Comparison of ENCODE assay signal across 10 mouse cellular contexts in genomic region chr13:97442806-97443205, GRCm38 (mm10).
A peak's percentile ranks its signal among the peaks of the same experiment; 100 is the strongest.
DNase-seq lines count a peak whose midpoint lies in the region; ATAC-seq lines count a peak whose summit lies in the region.
"Had no signal": no experiment of that assay in that cellular context is flagged by ENCODE, and none has a peak within 500 bp of the region (broad histone marks: within the 10 kb centered on the region; RNA-seq: fewer than 3 reads in every experiment).

No protein-coding gene starts in this region.

- H3K36me3 ChIP-seq in heart, embryonic 14.5 days (ENCODE audit: control insufficient read depth, insufficient read depth, low read length), result no peaks in the 10 kb centered on the region
- no peaks in the 10 kb centered on the region for H3K36me3 ChIP-seq in lung, embryonic 16.5 days (ENCODE audit: control insufficient read depth, insufficient read depth, low read length)
- no peaks in the 10 kb centered on the region for H3K36me3 ChIP-seq in macrophage (ENCODE audit: inconsistent target)

- intact Hi-C loops in heart, postnatal 14 days (cut with DNase I), result no loop called here

- H3K4me2 ChIP-seq in heart, embryonic 14.5 days (ENCODE audit: low read length), result 0 out of 2 replicates have a peak overlapping the region, but pooled peaks have one; percentile 27
- H3K4me2 ChIP-seq in lung, embryonic 16.5 days (ENCODE audit: low read depth, low read length), result no peak overlapping the region

- peaks cover 29 to 46% of the 10 kb centered on the region in 2 experiments for H3K4me1 ChIP-seq in heart, embryonic 14.5 days (ENCODE audit: control insufficient read depth in 2 of 2, insufficient read depth in 2 of 2, low read length in 2 of 2)
- peaks cover 40% of the 10 kb centered on the region for H3K4me1 ChIP-seq in lung, embryonic 16.5 days (replicated peaks; ENCODE audit: control insufficient read depth, insufficient read depth, low read length)

- peak overlapping the region in 1 of 2 experiments; percentile 29; a peak in 1 of 4 replicates for H3K27ac ChIP-seq in heart, embryonic 14.5 days (replicated peaks in 1 of 2; ENCODE audit: control insufficient read depth in 1 of 2, insufficient read depth in 1 of 2, low read depth in 2 of 2, low read length in 2 of 2)
- H3K27ac ChIP-seq in lung, embryonic 16.5 days (ENCODE audit: low read length), result peak overlapping the region; percentile 55
- peak overlapping the region; percentile 41 for H3K27ac ChIP-seq in macrophage

- ATAC-seq in heart, embryonic 14.5 days (ENCODE audit: insufficient number of reproducible peaks, insufficient read depth, low FRiP score, low read depth), result no peak
- no peak for ATAC-seq in lung, embryonic 16.5 days (ENCODE audit: low read depth)

- H3K4me3 ChIP-seq in heart, embryonic 14.5 days (ENCODE audit: control insufficient read depth in 1 of 2, insufficient read depth in 1 of 2, low read depth in 1 of 2, low read length in 2 of 2), result no peak overlapping the region
- no peak overlapping the region for H3K4me3 ChIP-seq in lung, embryonic 16.5 days (ENCODE audit: low read length)
- no peak overlapping the region for H3K4me3 ChIP-seq in macrophage (ENCODE audit: inconsistent target)

- no peaks in the 10 kb centered on the region for H3K9me3 ChIP-seq in heart, embryonic 14.5 days (ENCODE audit: control insufficient read depth, low read length)
- H3K9me3 ChIP-seq in lung, embryonic 16.5 days (ENCODE audit: control insufficient read depth, low read length), result no peaks in the 10 kb centered on the region

- H3K9ac ChIP-seq in heart, embryonic 14.5 days (ENCODE audit: low read length), result no peak overlapping the region
- no peak overlapping the region for H3K9ac ChIP-seq in lung, embryonic 16.5 days (ENCODE audit: low read length)

- H3K27me3 ChIP-seq in heart, embryonic 14.5 days (ENCODE audit: control insufficient read depth, insufficient read depth, low read length), result peaks cover 4% of the 10 kb centered on the region; the same call in 1 of the 2 replicates
- no peaks in the 10 kb centered on the region for H3K27me3 ChIP-seq in lung, embryonic 16.5 days (ENCODE audit: control insufficient read depth, insufficient read depth, low read depth, low read length)

- no peak for DNase-seq in heart, postnatal 14 days
- DNase-seq in lung, postnatal 4 days, result no peak
- peak; percentile 40 for DNase-seq in MN1 (ENCODE audit: low spot score)
- DNase-seq in retina, postnatal 1 day, result no peak
- no peak for DNase-seq in adrenal gland, adult 2 months
- DNase-seq: adrenal gland, postnatal 36 days; cerebellum, postnatal 10 days had no signal

- 67% methylated on average over 1 of the region's 1 CpGs for WGBS in heart, embryonic 14.5 days
- WGBS in lung, embryonic 16.5 days, result 68% methylated on average over 1 of the region's 1 CpGs
- 56% methylated on average over 1 of the region's 1 CpGs for WGBS in macrophage (ENCODE audit: missing documents)

- no peaks in the 10 kb centered on the region for H3K79me2 ChIP-seq in macrophage (ENCODE audit: inconsistent target)
